Mouse (Mus musculus) heart, adult 8-10 months (tissue): ENCODE measurements around the gene Mboat2. TPM values are rescaled to one million over a fixed set of nuclear protein-coding genes. Genes with fewer than 3 reads are reported as not detected.
A peak's percentile ranks its signal among the peaks of the same experiment; 100 is the strongest.

Experiments
- DNase-seq: peaks from one replicate; pipeline ENCODE4 v3.0.0; 2022; ENCODE audit warnings: low spot score
- total RNA-seq, 4 experiments: library from RNA; stranded (reverse); gene quantifications; 2 replicates each; pipeline ENCODE4 v1.2.4; 2022

The Mboat2 gene
- total RNA-seq, 4 experiments from 2014 or later: 9.6 to 13.6 (median 9.9) TPM

DNA sequence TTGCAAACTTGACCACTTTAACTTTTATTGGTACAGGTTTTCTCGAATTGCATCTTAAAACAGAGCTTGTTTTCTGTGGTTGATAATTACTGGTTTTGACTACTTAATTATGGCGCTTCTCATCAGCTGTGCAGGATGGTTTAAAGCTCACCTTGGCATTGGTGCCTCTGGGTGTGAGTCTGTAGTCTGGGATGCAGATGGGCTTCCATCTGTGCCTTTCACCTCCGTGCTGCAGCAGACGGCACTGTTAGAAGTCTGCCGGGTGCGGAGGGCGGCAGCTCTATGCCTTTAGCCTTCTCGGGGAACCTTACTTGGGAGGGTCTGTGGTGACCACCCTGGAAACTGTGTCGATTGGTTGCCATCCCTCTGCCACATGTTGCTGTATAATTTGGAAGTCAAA, 29.8 kb downstream of the Mboat2 start:
- DNase-seq: no peak

DNA sequence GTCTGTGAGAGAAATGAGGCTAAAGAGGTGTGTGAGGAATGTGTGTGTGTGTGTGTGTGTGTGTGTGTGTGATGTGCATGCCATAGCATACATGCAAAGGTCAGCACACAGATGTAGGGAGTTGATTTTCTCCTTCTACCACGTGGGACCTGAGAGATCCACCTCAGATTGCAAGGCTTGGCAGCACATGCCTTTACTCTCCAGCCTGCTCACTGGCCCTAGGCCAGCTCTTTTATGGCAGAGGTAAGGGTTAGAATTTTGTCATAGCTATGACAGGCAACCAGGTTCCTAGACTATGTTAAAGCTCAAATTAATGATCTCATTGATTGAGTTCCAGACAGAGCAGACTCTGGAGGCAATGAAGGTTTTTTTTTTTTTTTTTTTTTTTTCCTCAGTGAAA, 33.1 kb downstream of the Mboat2 start:
- DNase-seq: no peak

DNA sequence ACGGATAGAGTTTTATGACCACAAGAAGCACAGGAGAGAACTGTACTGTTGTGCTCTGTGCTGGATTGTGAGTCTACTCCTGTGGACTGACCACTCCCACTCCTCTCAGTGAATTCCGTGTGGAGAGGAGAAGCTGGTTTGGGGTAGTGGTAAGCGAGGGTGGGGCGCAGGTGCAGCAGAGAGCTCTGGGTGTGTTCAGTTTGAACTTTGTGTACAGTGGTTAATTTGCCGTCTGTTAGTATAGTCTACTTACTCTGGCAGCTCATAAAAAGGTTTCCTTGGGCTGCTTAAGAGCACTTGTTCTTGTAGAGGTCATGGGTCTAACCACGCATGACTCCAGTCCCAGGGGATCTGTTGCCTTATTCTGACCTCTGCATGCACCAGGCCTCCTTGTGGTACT, 36.0 kb downstream of the Mboat2 start:
- no peak for DNase-seq

DNA sequence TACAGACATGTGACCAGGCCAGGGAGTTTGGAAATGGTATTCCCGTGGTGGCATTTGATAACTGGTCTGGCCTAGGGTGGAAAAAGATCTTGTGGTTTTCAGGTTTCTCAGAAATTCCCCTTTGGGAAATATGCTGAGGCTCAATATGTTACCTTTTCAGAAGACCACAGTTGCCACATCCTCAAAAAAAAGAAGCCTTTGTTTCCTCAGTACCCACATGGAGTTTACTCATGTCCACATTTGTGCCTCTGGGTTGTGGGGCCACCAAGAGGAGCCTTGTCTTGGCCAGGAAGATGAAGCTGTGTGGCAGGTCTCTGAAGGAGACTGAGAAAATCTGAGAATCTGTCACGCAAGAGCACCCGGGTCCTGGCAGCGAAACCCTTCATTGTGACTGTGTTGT, 38.0 kb downstream of the Mboat2 start:
- DNase-seq: no peak

DNA sequence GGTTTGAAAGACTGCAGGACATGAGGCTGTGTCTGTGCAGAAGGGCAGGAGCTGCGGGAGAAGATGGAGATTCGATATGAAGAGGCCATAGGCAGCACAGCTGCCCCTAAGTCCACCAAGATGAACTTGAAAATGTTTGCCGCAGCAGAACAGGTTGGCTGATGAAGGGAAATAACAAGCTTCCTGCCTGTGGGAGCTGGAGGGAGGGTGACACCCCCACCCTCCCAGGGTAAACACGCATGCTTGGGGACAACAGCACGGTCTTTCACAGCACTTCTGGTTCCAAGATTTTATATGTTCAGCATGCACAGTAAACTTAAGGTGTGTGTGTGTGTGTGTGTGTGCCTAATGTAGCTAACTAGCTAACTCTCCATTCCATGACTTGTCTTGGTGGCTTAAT, 38.6 kb downstream of the Mboat2 start:
- no peak for DNase-seq

DNA sequence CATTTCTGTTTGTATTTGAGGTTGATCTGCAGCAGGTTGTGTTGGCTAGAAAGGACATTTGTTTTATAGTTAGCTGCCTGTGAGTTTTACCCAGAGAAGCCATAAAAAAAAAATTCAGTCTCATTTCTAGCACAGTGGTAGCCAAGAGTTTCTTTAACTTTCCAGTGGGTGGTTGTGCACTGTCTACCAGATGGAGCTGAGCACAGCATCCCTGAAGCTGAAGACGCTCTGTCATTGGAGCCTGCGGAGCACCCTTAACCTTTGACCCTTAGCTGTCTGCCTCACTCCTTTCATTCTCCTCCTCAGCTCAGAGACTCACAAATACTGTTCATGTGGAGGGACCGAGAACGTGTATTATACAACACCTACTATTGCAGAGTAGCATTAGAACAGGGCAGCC, 40.2 kb downstream of the Mboat2 start:
- no peak for DNase-seq

DNA sequence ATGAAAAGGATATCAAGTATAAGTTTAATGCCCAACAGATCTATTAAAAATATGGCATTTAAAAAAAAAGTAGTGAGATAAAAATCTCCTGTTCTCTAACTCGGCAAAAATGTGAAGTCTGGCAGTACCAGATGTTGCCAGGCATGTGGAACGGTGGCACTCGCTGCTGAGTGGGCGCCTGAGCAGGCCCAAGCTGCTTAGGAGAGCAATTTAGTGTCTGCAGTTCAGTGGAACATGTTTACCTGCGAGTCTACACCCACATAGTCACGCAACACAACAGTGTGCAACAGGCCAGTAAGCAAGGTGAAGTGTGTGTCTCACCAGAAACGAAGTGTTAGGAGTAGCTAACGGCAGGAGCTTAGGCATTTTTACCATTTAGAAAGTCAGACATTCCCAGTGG, 41.6 kb downstream of the Mboat2 start:
- DNase-seq: no peak

DNA sequence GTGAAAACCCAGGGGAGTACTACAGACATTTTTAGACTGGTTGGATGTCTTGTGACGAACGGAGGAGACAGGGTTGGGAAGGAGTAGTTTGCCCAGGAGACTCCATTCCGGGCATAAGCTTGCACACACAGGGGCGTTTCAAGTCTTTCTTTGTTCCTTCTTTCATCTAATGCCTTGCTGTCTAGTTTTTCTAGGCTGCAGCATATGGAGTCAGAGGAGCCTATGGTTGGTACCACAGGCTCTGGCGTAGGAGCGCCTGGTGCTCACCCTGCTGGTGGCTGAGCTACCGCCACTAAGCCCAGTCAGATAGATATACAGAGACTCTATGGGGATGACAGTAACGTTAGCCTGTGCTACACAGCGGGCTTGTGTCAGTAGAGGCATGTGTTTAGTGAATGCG, 42.0 kb downstream of the Mboat2 start:
- DNase-seq: no peak

DNA sequence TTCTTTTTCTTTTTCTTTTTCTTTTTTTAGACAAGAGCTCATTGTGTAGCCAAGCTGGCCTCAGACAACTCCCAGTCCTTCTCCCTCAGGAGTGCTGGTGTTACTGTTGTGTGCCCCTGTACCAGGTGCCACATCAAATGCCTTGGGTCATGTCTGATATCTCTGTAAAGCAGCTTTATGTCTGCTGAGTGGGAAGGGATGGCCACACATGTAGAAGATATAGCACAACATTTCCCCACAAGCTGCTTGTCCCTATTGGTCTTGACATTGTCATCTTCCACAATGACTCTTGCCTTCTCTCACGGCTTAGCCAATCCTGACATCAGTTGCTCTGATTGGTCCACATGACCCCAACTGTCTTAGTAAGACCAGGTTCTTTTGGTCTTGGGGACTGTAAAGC, 45.2 kb downstream of the Mboat2 start:
- DNase-seq: no peak

DNA sequence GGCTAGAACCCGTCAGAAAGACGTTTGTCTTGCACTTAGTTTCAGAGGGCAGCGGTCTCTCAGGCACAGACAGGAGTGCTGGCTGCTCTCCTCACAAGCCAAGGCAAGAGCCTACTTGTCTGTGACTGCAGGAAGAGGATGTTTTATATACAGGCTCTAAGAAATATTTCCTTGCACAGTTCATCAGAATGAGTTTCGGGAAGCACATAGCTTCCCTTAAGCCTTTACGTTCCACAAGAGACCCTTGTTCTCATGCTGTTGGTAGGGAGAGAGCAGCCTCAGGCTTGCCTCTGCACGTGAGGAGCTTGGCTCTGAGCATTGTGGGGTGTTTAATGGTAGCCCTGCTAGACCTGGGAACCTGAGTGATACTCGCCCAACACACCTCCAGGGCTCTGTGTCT, 46.6 kb downstream of the Mboat2 start:
- DNase-seq: no peak

DNA sequence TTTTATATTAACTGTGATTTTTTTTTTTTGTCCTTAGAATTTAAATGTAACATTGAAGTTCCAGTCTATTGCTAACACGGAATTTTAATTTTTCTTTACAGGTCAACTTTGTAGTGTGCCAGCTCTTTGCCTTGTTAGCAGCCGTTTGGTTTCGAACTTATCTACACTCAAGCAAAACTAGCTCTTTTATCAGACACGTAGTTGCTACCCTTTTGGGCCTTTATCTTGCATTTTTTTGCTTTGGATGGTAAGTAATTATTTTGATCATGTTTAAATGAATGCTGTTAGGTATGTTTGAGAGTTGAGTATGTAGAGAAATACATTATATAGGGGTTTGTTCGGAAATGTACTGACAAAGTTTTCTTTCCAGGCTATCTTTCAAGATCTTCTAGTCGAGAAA, 47.4 kb downstream of the Mboat2 start:
- no peak for DNase-seq

DNA sequence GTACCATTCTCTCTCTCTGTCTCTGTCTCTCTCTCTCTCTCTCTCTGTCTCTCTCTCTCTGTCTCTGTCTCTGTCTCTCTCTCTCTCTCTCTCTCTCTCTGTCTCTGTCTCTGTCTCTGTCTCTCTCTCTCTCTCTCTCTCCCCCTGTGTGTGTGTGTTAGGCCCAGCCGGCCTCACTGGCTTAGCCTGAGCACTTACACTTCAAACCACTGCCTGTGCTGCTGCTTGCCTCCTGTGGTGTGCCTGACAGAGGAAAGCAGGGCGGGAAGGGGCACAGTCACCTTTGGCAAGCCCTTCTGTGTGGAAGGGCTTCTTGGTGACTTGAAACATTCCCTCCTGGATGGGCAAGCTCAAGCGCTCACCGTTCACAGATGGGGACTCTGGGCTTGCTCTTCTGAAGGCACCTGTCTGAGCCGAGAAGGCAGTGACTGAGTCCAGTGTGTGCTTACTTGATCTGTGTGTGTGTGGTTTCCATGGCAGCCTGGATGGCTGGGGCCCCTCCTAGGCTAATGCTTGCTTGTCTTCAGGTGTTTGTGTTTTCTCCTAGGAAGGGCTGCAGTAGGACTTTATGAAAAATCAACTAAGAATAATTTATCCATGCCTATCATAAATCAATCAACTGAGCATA, 48.2 kb downstream of the Mboat2 start:
- no peak for DNase-seq

DNA sequence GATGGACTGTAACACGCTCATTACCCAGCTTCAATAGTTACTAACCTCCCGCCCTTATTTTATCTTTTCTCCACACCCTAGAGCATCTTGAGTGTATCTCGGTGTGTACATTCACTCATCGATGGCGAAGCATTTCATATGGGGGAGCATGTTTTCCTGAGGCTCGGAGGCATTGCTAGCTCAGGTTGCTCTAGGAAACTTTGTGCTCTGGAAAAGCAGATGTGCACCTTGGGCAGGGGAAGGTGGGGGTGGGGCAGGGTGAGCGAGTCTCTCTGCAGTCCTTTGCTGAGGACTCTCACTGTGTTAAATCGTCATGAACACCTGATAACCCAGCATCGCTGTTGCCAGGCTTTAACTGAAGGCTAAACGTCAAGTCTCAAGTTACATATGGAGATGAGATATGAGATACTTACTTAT, 48.9 kb downstream of the Mboat2 start:
- no peak for DNase-seq

DNA sequence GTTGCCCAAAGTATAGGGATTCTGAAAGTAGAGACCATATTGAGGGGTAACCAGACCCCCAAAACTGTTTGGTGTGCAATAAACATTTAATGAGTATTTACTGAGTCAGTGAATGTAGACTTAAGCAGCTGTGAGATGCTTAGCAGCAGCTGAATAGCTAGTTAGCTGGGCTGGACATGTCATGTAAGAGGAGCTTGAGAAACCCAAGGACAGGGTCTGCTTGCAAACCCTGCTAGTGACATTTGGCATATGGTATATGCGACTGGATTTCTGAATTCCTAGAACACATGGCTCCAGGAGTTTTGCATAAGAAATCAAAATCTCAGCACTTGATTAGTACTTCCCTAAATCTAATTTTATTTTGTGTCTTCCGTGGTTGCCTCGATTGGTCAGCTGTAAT, 52.6 kb downstream of the Mboat2 start:
- DNase-seq: no peak

DNA sequence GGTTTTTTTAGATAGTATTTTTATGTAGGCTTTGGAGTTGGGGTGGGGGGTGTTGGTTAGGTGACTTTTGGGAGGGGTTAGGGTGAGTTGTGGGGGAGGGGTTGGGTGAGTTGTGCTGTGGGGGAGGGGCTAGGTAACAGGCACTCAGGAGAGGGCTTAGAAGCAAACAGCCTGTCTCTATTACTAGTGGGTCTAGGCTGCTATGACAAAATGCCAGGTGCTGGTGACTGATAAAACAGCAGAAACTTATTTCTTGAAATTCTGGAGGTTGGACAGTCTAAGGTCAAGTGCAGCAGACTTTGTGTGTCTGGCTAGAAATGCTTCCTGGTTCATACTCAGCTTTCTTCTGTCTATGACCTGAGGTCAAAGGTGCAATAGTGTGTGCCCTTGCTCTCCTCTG, 56.1 kb downstream of the Mboat2 start:
- DNase-seq: no peak

DNA sequence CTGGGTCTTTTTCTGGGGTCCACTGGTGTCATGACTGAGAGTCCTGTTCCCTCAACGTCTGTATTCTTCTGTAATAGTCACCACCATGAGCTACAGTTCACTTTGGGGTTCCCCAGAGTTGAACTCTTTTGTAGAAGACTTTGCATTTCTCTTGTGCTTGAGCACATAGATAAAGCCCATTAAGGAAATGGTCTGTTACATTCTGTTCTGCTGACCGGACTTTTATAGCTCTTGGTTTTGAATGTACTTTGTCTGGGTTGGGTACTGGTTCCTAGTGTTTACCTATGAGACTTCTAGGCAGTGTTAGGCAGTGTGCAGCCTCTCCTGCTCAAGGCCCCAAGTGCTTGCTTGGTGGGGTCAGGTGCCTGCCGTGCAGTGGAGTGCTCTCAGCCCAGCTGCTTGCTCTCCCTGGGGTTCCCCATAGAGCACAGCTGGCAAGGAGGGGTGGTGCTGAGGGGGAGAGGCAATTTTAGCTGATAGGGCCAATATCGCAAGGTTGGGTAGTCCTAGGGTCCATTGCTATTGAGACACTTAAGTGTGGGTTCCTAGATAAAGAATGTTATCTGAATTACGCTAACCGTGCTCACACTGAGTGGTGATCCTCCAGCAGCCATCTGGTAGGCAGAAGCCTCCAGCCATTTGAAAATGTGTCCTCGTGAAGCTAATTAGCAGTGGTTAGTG, 58.8 kb downstream of the Mboat2 start:
- DNase-seq: no peak

DNA sequence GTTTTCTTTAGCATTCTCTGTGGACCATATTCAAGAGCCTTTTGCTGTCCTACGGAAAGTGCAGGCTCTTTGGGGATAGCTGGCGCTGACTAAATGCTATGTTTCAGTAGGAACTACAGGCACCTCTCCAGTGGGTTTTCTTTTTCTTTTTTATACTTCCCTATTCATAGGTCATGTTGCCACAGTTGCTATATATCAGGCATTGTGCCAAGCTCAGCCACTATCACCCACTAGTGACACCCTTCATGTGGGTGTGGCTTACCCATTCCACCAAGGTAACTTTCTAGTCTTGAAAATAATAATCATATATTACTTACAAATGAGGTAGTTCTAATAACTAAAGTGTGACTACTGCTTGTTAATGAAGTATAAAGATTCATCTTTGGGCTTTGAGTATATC, 59.5 kb downstream of the Mboat2 start:
- DNase-seq: no peak

DNA sequence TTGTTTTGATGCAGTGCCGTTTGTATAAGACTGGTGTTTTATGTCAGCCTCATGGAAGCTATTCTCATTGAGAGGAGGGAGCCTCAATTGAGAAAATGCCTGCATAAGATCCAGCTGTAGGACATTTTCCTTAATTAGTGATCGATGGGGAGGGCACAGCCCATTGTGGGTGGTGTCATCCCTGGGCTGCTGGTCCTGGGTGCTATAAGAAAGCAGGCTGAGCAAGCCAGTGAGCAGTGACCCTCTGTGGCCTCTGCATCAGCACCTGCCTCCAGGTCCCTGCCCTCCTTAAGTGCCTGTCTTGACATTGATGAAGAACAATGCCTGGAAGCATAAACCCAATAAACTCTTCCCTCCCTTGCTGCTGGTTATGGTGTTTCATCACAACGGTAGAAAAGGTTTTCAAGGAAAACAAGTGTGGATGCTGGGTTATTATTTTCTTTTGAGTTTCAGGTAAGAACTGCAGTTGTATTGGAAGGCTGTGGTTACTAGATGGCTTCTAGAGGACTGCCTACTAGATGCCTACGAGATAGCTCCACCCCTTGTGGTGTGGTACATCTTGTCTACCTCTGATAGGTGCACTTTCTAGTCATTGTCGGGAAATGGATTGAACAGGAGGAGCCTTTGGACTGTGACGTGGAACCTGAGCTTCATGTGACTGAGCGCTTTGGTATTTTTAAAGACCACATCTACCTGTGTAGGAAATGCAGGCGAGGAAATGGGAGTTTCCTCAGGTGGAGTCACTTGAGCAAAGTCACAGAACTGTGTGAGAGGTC, 60.2 kb downstream of the Mboat2 start:
- no peak for DNase-seq

DNA sequence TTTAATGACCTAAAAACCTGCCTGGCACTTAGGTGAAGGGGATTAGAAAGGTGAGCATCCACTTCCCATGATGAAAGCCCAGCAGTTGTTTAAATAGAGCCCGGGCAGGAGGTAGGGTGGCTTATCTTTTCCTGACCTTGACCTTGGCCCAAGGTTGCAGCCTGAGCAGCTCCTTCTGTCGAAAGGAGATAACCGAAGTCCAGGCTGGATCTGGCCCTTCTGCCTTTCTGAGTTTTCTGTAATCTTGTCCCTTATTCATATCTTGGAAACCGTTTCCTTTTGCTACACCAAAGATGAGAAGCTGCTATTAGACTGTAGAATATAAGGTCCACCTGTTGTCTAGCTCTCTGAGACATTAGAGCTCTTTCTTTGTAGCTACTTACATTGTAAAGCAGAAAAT, 61.9 kb downstream of the Mboat2 start:
- DNase-seq: no peak

DNA sequence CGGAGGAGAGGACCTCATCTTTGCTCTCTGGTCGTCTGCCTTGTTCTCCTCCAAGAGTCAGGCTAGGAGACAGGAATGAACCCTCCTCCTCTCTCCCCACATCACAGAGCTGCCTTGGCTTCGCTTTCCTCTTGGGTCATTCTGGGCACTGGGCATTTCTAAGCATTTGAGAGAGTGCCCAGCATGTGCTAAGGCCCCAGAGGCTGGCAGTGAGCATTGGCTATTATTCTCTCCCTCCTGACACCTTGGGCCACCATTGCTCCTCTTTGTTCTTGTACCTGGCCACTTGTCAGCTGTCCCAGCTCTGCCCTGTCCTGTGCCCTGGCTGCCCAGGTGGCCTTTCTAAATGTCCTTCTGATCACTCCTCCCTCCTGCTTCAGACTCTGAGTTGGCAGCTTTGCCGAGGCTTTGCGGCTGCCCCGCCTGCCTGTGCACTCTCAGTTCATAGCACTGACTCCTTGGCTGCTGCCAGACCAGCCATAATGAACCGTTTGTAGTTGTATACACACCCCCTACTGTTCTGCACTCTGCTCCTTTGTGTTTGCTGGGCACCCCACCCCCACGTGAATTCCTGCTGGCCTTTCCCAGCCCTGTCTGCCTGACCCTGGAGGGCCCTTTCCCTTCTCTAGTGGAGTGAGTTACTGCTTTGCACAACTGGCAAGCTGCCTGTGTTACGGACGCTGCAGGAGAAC, 63.2 kb downstream of the Mboat2 start:
- peak; percentile 5 for DNase-seq

DNA sequence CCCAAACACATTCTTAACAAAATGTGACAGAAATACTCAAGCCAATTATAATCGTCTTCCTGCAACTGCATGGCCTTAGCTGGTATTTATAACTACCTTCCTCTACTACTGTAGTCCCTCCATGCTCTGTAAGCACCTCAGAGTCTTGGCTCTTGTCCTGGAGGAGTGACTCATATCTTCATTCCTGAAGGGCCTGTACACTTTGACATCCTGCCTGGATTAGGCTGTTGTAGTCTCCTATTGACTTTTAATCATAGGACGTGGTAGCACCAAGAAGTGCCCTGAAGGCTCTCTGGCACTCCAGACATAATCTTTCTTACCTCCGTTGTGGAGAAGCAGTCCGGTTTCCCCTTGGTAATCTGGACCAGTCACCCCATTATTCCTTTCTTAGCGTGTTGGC, 64.7 kb downstream of the Mboat2 start:
- DNase-seq: peak; percentile 38

DNA sequence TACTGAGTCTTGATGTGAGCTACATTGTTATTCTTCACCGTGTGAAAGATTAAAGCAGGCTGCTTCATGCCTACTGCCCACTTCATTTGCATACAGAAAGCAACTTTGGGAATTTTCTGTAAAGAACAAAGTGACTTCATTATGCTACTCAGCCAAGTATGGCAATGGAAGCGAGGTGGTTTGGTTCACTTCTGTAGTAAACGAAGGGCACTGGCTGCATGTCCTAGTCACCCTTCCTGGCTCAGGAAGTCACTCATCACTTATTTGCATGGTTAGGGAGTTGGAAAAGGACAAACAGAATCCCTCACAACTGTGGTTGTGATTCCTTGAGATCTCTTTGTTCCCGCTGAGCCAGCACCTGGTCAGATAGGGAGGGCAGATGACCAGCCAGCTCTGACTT, 66.7 kb downstream of the Mboat2 start:
- no peak for DNase-seq

DNA sequence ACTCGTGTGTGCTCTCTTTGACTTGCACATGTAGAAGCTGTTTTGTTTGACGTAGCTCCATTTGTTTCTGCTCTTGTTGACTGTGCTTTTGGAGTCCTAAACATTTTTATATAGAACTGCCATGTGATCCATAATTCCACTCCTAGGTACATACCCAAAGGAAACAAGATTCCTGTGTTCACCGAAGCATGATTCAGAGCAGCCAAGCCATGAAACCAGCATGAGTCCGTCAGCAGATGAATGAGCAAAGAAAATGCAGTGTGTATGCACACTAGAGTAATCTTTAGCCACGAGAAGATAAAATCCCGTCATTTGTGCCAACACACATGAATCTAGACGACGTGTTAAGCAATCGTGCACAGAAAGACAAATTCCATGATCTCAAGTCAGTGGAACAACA, 67.5 kb downstream of the Mboat2 start:
- DNase-seq: no peak
